Mouse (Mus musculus) myocyte (in vitro differentiated cells): ENCODE data around the gene Mmab.

Experiments used
- CEBPB ChIP-seq: IDR thresholded peaks from 2 replicates; pipeline ENCODE4 v1.6.1; 2011; ENCODE audit warnings: mild to moderate bottlenecking, moderate library complexity; ENCODE audit not compliant: poor library complexity, insufficient read depth, severe bottlenecking
- E2F4 ChIP-seq: IDR thresholded peaks from one replicate; pipeline ENCODE4 v1.6.1; 2011; ENCODE audit warnings: mild to moderate bottlenecking, control low read depth, moderate library complexity; ENCODE audit not compliant: insufficient read depth
- MAX ChIP-seq: IDR thresholded peaks from one replicate; pipeline ENCODE4 v1.6.1; 2011; ENCODE audit warnings: low read depth, mild to moderate bottlenecking, control low read depth
- MYOD1 ChIP-seq, 3 experiments: IDR thresholded peaks; one replicate each; pipeline ENCODE4 v1.6.1; 2011; ENCODE audit warnings: control low read depth in 2 of 3, low read depth in 2 of 3, mild to moderate bottlenecking in 2 of 3, moderate library complexity in 1 of 3; ENCODE audit not compliant: insufficient read length in 2 of 3, control insufficient read depth in 1 of 3
- MYOG ChIP-seq, 3 experiments: IDR thresholded peaks; one replicate each; pipeline ENCODE4 v1.6.1; 2011; ENCODE audit warnings: control low read depth in 2 of 3, low read depth in 2 of 3, mild to moderate bottlenecking in 2 of 3; ENCODE audit not compliant: insufficient read length in 2 of 3, control insufficient read depth in 1 of 3, insufficient read depth in 1 of 3
- POLR2A ChIP-seq: IDR thresholded peaks from one replicate; pipeline ENCODE4 v1.6.1; 2011; ENCODE audit warnings: low read depth, mild to moderate bottlenecking, control low read depth, moderate library complexity; ENCODE audit not compliant: insufficient read length
- POLR2AphosphoS2 ChIP-seq: IDR thresholded peaks from one replicate; pipeline ENCODE4 v1.6.1; 2011; ENCODE audit warnings: low read depth, control low read depth; ENCODE audit not compliant: insufficient read length
- TCF12 ChIP-seq: IDR thresholded peaks from one replicate; pipeline ENCODE4 v1.6.1; 2011; ENCODE audit warnings: mild to moderate bottlenecking, control low read depth; ENCODE audit not compliant: poor library complexity, insufficient read depth, severe bottlenecking
- TCF3 ChIP-seq: IDR thresholded peaks from one replicate; pipeline ENCODE4 v1.6.1; 2011; ENCODE audit warnings: low read depth, control low read depth; ENCODE audit not compliant: insufficient read length
- USF1 ChIP-seq: IDR thresholded peaks from one replicate; pipeline ENCODE4 v1.6.1; 2011; ENCODE audit warnings: low read depth, mild to moderate bottlenecking, control low read depth, moderate library complexity

DNA sequence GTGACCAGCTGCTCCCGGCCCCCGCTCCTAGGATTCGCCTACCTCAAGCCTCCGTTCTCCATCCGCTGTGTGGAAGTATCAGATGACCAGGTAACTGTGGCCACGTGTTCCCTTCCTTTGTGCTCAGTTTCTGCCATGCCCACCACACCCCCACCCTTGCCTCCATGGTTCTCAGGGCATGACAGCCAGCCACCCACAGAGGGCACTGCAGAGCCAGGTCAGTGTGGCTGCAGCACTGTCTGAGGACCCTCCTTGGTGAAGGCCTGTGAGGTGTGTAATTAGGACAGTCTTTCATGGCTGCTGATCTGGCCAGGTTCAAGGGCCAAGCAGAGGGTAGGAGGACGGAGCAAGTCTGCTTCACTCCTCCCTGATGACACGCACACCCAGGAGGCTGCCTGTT, 25.3 kb downstream of the Mmab start:
- TF ChIP-seq POLR2A: no peak
- no peak for TF ChIP-seq CEBPB
- no peak for TF ChIP-seq MAX
- TF ChIP-seq MYOD1 (IDR thresholded peaks at IDR 0.05; ENCODE audit: control insufficient read depth in 1 of 3, insufficient read length in 2 of 3, low read depth in 2 of 3): no peak
- no peak for TF ChIP-seq TCF3
- no peak for TF ChIP-seq USF1
- no peak for TF ChIP-seq TCF12
- TF ChIP-seq E2F4: no peak
- TF ChIP-seq POLR2AphosphoS2: no peak
- TF ChIP-seq MYOG (IDR thresholded peaks at IDR 0.05; ENCODE audit: control insufficient read depth in 1 of 3, insufficient read depth in 1 of 3, insufficient read length in 2 of 3, low read depth in 2 of 3): no peak
